Mouse (Mus musculus): ENCODE measurements around the gene Arid4b. TPM values are rescaled to one million over a fixed set of nuclear protein-coding genes. Genes with fewer than 3 reads are reported as not detected.
"Not testable (repeated sequence)": the region's sequence is repeated elsewhere in the genome, so short reads cannot be mapped to it uniquely, and the experiment has no call there.

Arid4b gene
- polyA plus RNA-seq, 1 experiment: not detected

DNA sequence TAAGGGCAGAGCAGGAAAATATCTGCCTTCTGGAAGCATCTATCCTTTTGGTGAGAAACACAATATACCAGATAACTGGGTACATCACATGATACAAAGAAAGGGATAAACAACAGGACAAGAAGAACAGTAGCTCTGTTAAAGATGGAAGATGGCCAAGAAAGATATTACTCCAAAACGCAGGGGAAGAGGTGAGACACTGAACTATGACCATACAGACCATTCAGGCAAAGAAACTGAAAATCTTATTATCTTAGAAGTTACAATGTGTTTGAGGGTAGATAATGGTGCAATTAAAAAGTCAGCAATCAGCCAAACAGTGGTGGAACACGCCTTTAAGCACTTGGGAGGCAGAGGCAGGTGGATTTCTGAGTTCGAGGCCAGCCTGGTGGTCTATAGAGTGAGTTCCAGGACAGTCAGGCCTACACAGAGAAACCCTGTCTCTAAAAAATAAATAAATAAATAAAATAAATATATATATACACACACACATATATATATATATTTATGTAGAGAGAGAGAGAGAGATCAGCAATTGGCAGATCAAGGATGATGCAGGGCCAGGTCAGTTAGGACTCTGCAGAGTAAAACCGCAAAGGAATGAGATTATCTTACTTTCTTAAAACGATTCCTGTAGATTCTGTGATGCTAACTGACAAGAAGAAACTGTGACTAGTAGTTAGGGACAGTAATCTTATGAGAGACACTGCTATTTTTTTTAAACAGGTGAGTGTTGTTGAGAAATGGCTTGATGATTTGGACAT, 29.5 kb upstream of the Arid4b start:
- Histone ChIP-seq H3K4me1 (ENCODE audit: control insufficient read depth, insufficient read depth, low read length) (no peaks in the 10 kb centered on the region), H3K4me3 (ENCODE audit: insufficient read depth, low read depth, low read length) (no peak overlapping the region), H3K27ac (ENCODE audit: insufficient read depth, low read depth, low read length) (no peak overlapping the region)
- WGBS: 91% methylated on average over 5 of the region's 5 CpGs
- no peak for TF ChIP-seq POLR2A (IDR thresholded peaks at IDR 0.05; ENCODE audit: insufficient read depth, low read depth, low read length)
- no peak for TF ChIP-seq CTCF (IDR thresholded peaks at IDR 0.05; ENCODE audit: insufficient read depth, low read depth, low read length)

DNA sequence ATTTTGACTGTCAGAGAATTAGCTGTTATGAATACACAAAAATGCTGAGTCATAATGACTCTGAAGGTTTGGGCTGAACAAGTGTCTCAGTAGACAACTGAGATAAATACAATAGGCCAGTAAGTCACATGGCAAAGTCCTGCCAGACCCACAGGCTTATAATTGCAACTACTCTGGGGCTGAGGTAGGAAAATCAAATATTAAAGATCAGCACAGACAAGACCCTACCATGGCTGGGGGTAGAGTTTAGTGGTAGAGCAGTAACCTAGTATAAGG, 29.0 kb upstream of the Arid4b start:
- Histone ChIP-seq H3K27ac (ENCODE audit: insufficient read depth, low read depth, low read length) (no peak overlapping the region), H3K4me3 (ENCODE audit: insufficient read depth, low read depth, low read length) (no peak overlapping the region), H3K4me1 (ENCODE audit: control insufficient read depth, insufficient read depth, low read length) (no peaks in the 10 kb centered on the region)
- no peak for TF ChIP-seq CTCF (IDR thresholded peaks at IDR 0.05; ENCODE audit: insufficient read depth, low read depth, low read length)
- no peak for TF ChIP-seq POLR2A (IDR thresholded peaks at IDR 0.05; ENCODE audit: insufficient read depth, low read depth, low read length)

DNA sequence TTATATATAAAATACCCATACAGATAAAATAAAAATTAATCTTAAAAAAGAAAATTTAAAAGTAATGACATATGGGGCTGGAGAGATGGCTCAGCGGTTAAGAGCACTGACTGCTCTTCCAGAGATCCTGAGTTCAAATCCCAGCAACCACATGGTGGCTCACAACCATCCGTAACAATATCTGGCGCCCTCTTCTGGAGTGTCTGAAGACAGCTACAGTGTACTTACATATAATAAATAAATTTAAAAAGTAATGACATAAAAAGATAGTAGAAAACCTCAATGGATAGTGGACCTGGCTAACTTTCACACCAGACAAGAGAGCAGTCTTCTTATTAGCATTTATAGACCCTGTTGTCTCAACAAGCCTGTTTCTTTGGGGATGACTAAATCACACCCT, 27.7 kb upstream of the Arid4b start:
- H3K27ac ChIP-seq (ENCODE audit: insufficient read depth, low read depth, low read length); H3K4me1 ChIP-seq (ENCODE audit: control insufficient read depth, insufficient read depth, low read length): not testable (repeated sequence)
- WGBS: 89% methylated on average over 3 of the region's 3 CpGs

DNA sequence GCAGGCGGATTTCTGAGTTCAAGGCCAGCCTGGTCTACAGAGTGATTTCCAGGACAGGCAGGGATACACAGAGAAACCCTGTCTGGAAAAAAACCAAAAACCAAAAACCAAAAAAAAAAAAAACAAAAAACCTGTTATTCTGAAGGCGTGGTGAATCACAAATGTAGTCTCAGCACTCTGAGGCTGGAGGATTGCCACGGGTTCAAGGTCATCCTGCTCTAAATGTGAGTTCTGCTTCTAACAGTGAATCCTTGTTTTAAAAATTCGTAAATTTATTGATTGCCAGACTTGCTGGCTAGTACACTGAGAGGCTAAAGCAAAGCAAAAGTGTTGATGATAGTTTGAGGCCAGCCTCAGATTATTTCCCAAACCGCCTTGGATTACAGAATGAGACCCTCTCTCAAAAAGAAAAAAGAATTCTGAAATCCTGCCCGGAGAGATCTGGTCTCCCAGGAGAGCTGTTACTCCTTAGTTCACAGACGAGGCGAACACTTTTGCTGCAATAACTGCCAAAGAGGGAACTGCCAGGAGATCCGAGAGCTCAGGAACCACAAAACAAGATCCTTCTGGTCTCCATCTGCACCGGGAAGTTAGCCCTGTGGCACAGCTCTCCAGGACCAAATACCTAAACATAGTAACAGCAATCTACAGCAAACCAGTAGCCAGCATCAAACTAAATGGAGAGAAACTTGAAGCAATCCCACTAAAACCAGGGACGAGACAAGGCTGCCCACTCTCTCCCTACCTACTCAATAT, 27.0 kb upstream of the Arid4b start:
- TF ChIP-seq POLR2A (IDR thresholded peaks at IDR 0.05; ENCODE audit: insufficient read depth, low read depth, low read length) (no peak), CTCF (IDR thresholded peaks at IDR 0.05; ENCODE audit: insufficient read depth, low read depth, low read length) (no peak)
- WGBS: 78% methylated on average over 11 of the region's 11 CpGs
- H3K27ac ChIP-seq (ENCODE audit: insufficient read depth, low read depth, low read length): no peak overlapping the region

More for the DNA sequence above, 27.7 kb upstream of the Arid4b start:
- not testable (repeated sequence) for H3K4me3 ChIP-seq (ENCODE audit: insufficient read depth, low read depth, low read length)

DNA sequence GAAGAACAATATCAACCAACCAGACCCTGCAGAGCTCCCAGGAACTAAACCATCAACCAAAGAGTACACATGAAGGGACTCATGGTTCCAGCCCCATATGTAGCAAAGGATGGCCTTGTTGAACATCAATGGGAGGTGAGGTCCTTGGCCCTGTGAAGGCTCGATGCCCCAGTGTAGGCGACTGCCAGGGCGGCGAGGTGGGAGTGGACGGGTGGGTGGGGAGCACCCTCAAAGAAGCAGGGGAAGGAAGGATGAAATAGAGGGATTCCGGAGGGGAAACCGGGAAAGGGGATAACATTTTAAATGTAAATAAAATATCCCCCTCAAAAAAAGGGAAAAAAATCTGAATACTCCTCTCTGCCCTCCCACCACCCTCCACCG, 24.1 kb upstream of the Arid4b start:
- Histone ChIP-seq H3K4me3 (ENCODE audit: insufficient read depth, low read depth, low read length) (peak overlapping the region; percentile 78), H3K27ac (ENCODE audit: insufficient read depth, low read depth, low read length) (no peak overlapping the region), H3K4me1 (ENCODE audit: control insufficient read depth, insufficient read depth, low read length) (peaks cover 3% of the 10 kb centered on the region)
- WGBS: 3% methylated on average over 8 of the region's 8 CpGs
- no peak for TF ChIP-seq CTCF (IDR thresholded peaks at IDR 0.05; ENCODE audit: insufficient read depth, low read depth, low read length)

More for the DNA sequence above, 27.0 kb upstream of the Arid4b start:
- Histone ChIP-seq H3K4me3 (ENCODE audit: insufficient read depth, low read depth, low read length) (no peak overlapping the region), H3K4me1 (ENCODE audit: control insufficient read depth, insufficient read depth, low read length) (peaks cover 3% of the 10 kb centered on the region)

DNA sequence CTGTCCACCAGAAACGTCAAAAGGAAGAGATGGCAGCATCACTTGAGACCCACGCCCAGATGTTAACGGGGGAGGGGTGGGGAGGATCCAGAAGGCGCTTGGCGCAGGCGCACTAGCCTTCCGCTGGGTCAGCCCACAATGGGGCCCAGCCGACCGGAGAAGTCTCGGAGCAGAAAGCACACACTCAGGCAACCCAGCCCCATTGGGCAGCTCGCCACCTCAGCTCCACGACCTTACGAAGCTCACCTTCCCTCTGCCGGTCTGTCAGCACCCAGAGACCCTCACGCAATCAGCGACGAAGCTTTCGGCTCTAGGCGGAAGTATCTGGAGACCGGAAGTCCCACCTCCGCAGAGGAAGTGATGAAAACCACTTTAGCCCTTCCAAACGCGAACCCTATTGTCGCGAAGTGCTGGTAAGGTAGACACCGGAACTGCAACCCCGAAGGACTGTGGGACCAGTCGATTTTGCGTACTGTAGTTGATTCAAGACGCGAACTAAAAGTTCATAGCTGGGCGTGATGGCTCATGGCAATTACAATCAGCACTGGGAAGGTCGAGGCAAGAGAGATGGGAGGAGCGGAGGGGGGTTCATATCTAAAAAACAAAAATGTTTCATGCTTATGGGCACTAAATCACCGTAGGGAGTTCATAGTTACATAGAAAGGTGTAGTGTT, 23.6 kb upstream of the Arid4b start, which contains the start of gene Tbce:
TSS of gene Tbce (minus strand) at position 347 of the 674 bp plus-strand sequence.
- no peak for TF ChIP-seq CTCF (IDR thresholded peaks at IDR 0.05; ENCODE audit: insufficient read depth, low read depth, low read length)
- peak; percentile 38; the same call in 1 of the 2 replicates for TF ChIP-seq POLR2A (IDR thresholded peaks at IDR 0.05; ENCODE audit: insufficient read depth, low read depth, low read length)
- under 1% methylated on average over 35 of the region's 35 CpGs for WGBS

DNA sequence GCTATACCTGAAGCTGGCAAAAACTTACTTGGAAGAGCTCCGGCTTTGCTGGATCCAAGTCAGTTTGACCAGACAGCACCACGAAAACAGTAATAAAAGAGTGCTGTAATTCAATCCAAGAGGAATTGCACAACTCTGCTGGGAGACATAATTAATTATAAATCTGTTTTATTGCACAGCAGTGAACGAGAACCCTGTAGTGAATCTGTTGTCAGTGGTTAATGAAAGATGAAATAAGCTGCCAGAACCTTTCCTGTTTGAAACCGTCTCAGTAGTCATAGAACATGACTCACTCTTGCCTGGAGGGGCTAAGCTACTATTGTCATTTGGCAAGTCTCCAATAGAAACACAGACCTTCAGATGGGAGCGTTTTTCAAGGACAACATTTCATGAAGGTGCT, 22.8 kb upstream of the Arid4b start:
- Histone ChIP-seq H3K27ac (ENCODE audit: insufficient read depth, low read depth, low read length) (no peak overlapping the region), H3K4me3 (ENCODE audit: insufficient read depth, low read depth, low read length) (no peak overlapping the region), H3K4me1 (ENCODE audit: control insufficient read depth, insufficient read depth, low read length) (peaks cover 3% of the 10 kb centered on the region)
- WGBS: 14% methylated on average over 5 of the region's 5 CpGs
- TF ChIP-seq POLR2A (IDR thresholded peaks at IDR 0.05; ENCODE audit: insufficient read depth, low read depth, low read length) (no peak), CTCF (IDR thresholded peaks at IDR 0.05; ENCODE audit: insufficient read depth, low read depth, low read length) (no peak)

More for the DNA sequence above, 23.6 kb upstream of the Arid4b start, which contains the start of gene Tbce:
- peak within 1 kb of the TSS; percentile 78 for H3K4me3 ChIP-seq (ENCODE audit: insufficient read depth, low read depth, low read length)
- peak within 1 kb of the TSS; percentile 93 for H3K27ac ChIP-seq (ENCODE audit: insufficient read depth, low read depth, low read length)
- H3K4me1 ChIP-seq (ENCODE audit: control insufficient read depth, insufficient read depth, low read length): peaks cover 3% of the 10 kb centered on the region

DNA sequence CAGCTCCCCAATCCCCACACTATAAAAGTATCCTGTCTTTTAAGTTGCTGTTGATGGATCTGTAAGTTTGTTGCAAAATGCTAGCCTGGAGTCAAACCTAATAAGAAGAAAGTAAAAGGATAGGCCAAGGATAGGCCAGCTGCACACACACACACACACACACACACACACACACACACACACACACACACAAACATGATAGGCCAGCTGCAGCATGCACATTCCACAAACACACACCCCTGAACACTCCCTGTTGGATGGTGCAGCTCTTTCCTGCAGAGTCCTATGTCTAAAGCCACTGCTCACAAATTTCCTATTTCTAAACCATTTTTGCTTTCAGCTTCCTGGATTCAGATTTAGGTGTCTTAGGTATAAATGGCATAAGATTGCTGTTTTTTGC, 19.2 kb upstream of the Arid4b start:
- Histone ChIP-seq H3K4me3 (ENCODE audit: insufficient read depth, low read depth, low read length) (no peak overlapping the region), H3K27ac (ENCODE audit: insufficient read depth, low read depth, low read length) (no peak overlapping the region), H3K4me1 (ENCODE audit: control insufficient read depth, insufficient read depth, low read length) (peaks cover 3% of the 10 kb centered on the region)
- TF ChIP-seq POLR2A (IDR thresholded peaks at IDR 0.05; ENCODE audit: insufficient read depth, low read depth, low read length) (no peak), CTCF (IDR thresholded peaks at IDR 0.05; ENCODE audit: insufficient read depth, low read depth, low read length) (no peak)

DNA sequence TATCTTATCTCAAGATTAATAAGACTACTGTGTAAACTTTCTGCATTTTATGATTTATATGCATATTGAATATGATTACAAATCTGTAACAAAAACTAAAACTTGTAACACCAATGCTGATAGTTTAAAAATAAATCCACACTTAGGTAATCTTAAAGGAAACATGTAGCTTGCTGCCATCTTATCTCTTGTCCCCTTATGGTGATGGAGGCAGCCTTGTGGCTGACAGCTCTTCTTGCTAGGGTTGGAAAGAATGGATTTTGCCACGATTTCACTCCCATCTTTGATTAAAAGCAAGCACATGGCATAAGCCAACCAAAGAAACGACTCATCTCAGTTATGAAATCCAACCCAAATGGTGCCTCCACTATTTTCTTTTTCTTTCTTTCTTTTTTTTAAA, 18.5 kb upstream of the Arid4b start:
- no peak for TF ChIP-seq CTCF (IDR thresholded peaks at IDR 0.05; ENCODE audit: insufficient read depth, low read depth, low read length)
- TF ChIP-seq POLR2A (IDR thresholded peaks at IDR 0.05; ENCODE audit: insufficient read depth, low read depth, low read length): no peak
- H3K4me3 ChIP-seq (ENCODE audit: insufficient read depth, low read depth, low read length): no peak overlapping the region
- 79% methylated on average over 2 of the region's 2 CpGs for WGBS
- H3K27ac ChIP-seq (ENCODE audit: insufficient read depth, low read depth, low read length): no peak overlapping the region
- peaks cover 3% of the 10 kb centered on the region for H3K4me1 ChIP-seq (ENCODE audit: control insufficient read depth, insufficient read depth, low read length)

Data from olfactory bulb, adult 2 months (tissue).